Mouse (Mus musculus) cortical plate, adult 2 months (tissue): Measurements from ENCODE around the gene Zbed6. TPM values are rescaled to one million over a fixed set of nuclear protein-coding genes. Genes with fewer than 3 reads are reported as not detected.
"Not testable (repeated sequence)": the region's sequence is repeated elsewhere in the genome, so short reads cannot be mapped to it uniquely, and the experiment has no call there.

Source experiments
- H3K27ac ChIP-seq: fragments of 200-500 bp; 2 replicates; pipeline ENCODE4 v1.5.1; 2012; ENCODE audit warnings: low read length, control low read depth, inconsistent platforms; ENCODE audit not compliant: insufficient read depth
- H3K4me1 ChIP-seq: fragments of 200-500 bp; 2 replicates; pipeline ENCODE4 v1.6.1; 2011; ENCODE audit warnings: low read length; ENCODE audit not compliant: control insufficient read depth, insufficient read depth
- H3K4me3 ChIP-seq: fragments of 200-500 bp; 2 replicates; pipeline ENCODE4 v1.5.1; 2011; ENCODE audit warnings: mild to moderate bottlenecking, low read length, control low read depth; ENCODE audit not compliant: insufficient read depth
- CTCF ChIP-seq: fragments of 200-500 bp; IDR thresholded peaks from 2 replicates; pipeline ENCODE4 v1.5.1; 2011; ENCODE audit warnings: mild to moderate bottlenecking, control low read depth, low read length; ENCODE audit not compliant: insufficient read depth; ENCODE audit errors: extremely low read depth
- POLR2A ChIP-seq: fragments of 200-500 bp; IDR thresholded peaks from 2 replicates; pipeline ENCODE4 v1.6.1; 2011; ENCODE audit warnings: mild to moderate bottlenecking, low read length, control low read depth; ENCODE audit not compliant: insufficient read depth; ENCODE audit errors: extremely low read depth
- polyA plus RNA-seq: library from polyadenylated mRNA; depleted of rRNA; stranded (reverse); fragments of >200 nt; gene quantifications from 2 replicates; pipeline ENCODE4 v1.2.3, GENCODE M21; 2012; rRNA removed

The Zbed6 gene
- 4.5 and 5.9 TPM in 2 replicates for polyA plus RNA-seq

- H3K4me3 ChIP-seq: peak within 1 kb of the TSS; percentile 57
- TF ChIP-seq POLR2A: no peak
- TF ChIP-seq CTCF: no peak
- H3K4me1 ChIP-seq: peaks cover 13% of the 10 kb centered on the region
- H3K27ac ChIP-seq: peak within 1 kb of the TSS; percentile 22; the same call in 1 of the 2 replicates
These were observed at the start of gene Zbed6 for GRCm38 (mm10) chr1:133660466-133661202. Gene Zbed6, minus strand, starts transcription at chr1:133660885.

- Histone ChIP-seq H3K4me1 (no peaks in the 10 kb centered on the region), H3K4me3 (no peak overlapping the region), H3K27ac (no peak overlapping the region)
- no peak for TF ChIP-seq POLR2A
- TF ChIP-seq CTCF: no peak
These were observed 48.6 kb upstream of the Zbed6 start for GRCm38 (mm10) chr1:133709292-133709691.

GRCm38 (mm10) chr1:133701824-133702223 lies 41.1 kb upstream of the Zbed6 start:
- H3K27ac ChIP-seq, H3K4me1 ChIP-seq, H3K4me3 ChIP-seq: not testable (repeated sequence)
- TF ChIP-seq CTCF: peak; percentile 37; the same call in 1 of the 2 replicates

GRCm38 (mm10) chr1:133697935-133698620 lies 37.4 kb upstream of the Zbed6 start:
- no peaks in the 10 kb centered on the region for H3K4me1 ChIP-seq
- H3K27ac ChIP-seq: no peak overlapping the region
- TF ChIP-seq CTCF (no peak), POLR2A (no peak)
- no peak overlapping the region for H3K4me3 ChIP-seq

GRCm38 (mm10) chr1:133695901-133696300 lies 35.2 kb upstream of the Zbed6 start:
- TF ChIP-seq CTCF (no peak), POLR2A (no peak)
- H3K4me1 ChIP-seq: no peaks in the 10 kb centered on the region

GRCm38 (mm10) chr1:133694876-133695275 lies 34.2 kb upstream of the Zbed6 start:
- TF ChIP-seq POLR2A (no peak), CTCF (no peak)
- Histone ChIP-seq H3K27ac (no peak overlapping the region), H3K4me3 (no peak overlapping the region), H3K4me1 (no peaks in the 10 kb centered on the region)

More at GRCm38 (mm10) chr1:133695901-133696300, 35.2 kb upstream of the Zbed6 start:
- H3K27ac ChIP-seq: no peak overlapping the region
- H3K4me3 ChIP-seq: no peak overlapping the region

GRCm38 (mm10) chr1:133694301-133694700 lies 33.6 kb upstream of the Zbed6 start:
- no peak overlapping the region for H3K4me3 ChIP-seq
- TF ChIP-seq CTCF (no peak), POLR2A (no peak)
- no peaks in the 10 kb centered on the region for H3K4me1 ChIP-seq
- no peak overlapping the region for H3K27ac ChIP-seq

- TF ChIP-seq CTCF (no peak), POLR2A (no peak)
- H3K4me1 ChIP-seq: no peaks in the 10 kb centered on the region
These were observed 32.9 kb upstream of the Zbed6 start for GRCm38 (mm10) chr1:133693536-133694114.

GRCm38 (mm10) chr1:133692195-133692594 lies 31.5 kb upstream of the Zbed6 start:
- no peaks in the 10 kb centered on the region for H3K4me1 ChIP-seq
- no peak overlapping the region for H3K27ac ChIP-seq
- no peak overlapping the region for H3K4me3 ChIP-seq
- TF ChIP-seq POLR2A: no peak
- TF ChIP-seq CTCF: no peak

More at GRCm38 (mm10) chr1:133693536-133694114, 32.9 kb upstream of the Zbed6 start:
- no peak overlapping the region for H3K4me3 ChIP-seq
- H3K27ac ChIP-seq: no peak overlapping the region
